Mouse (Mus musculus) lung, postnatal 0 days (tissue): ENCODE results near the gene Rab5if. TPM values are rescaled to one million over a fixed set of nuclear protein-coding genes. Genes with fewer than 3 reads are reported as not detected.
"Not testable (repeated sequence)": the region's sequence is repeated elsewhere in the genome, so short reads cannot be mapped to it uniquely, and the experiment has no call there.

Source experiments
- ATAC-seq: fragments of 200-750 bp; cut with Nextera tagmentation; 2 replicates; pipeline ENCODE4 v1.8.0; 2017; ENCODE audit warnings: moderate library complexity
- DNase-seq: peaks from one replicate; pipeline ENCODE4 v3.0.0-alpha.2; 2016; ENCODE audit warnings: low spot score
- H3K27ac ChIP-seq: fragments of 300-500 bp; sonication (generic); 2 replicates; pipeline ENCODE4 v1.5.1; 2014; ENCODE audit warnings: antibody characterized with exemption, mild to moderate bottlenecking, low read length, mixed read lengths
- H3K27me3 ChIP-seq: fragments of 300-500 bp; sonication (generic); replicated peaks from 2 replicates; pipeline ENCODE4 v1.6.1; 2014; ENCODE audit warnings: low read length, mixed read lengths; ENCODE audit not compliant: insufficient read depth
- H3K36me3 ChIP-seq: fragments of 300-500 bp; sonication (generic); 2 replicates; pipeline ENCODE4 v1.6.1; 2014; ENCODE audit warnings: low read length, mixed read lengths; ENCODE audit not compliant: insufficient read depth
- H3K4me1 ChIP-seq: fragments of 300-500 bp; sonication (generic); 2 replicates; pipeline ENCODE4 v1.6.1; 2014; ENCODE audit warnings: antibody characterized with exemption, low read depth, low read length, mixed read lengths; ENCODE audit not compliant: insufficient read depth
- H3K4me2 ChIP-seq: fragments of 300-500 bp; sonication (generic); replicated peaks from 2 replicates; pipeline ENCODE4 v1.6.1; 2014; ENCODE audit warnings: low read depth, mild to moderate bottlenecking, low read length, moderate library complexity, mixed read lengths
- H3K4me3 ChIP-seq: fragments of 300-500 bp; sonication (generic); 2 replicates; pipeline ENCODE4 v1.5.1; 2014; ENCODE audit warnings: low read depth, low read length
- H3K9ac ChIP-seq: fragments of 300-500 bp; sonication (generic); replicated peaks from 2 replicates; pipeline ENCODE4 v1.6.1; 2014; ENCODE audit warnings: low read depth, mild to moderate bottlenecking
- H3K9me3 ChIP-seq: fragments of 300-500 bp; sonication (generic); 2 replicates; pipeline ENCODE4 v1.6.1; 2016; ENCODE audit warnings: low read length, mixed read lengths
- CTCF ChIP-seq: IDR thresholded peaks from 2 replicates; pipeline ENCODE4 v1.5.1; 2016; ENCODE audit warnings: antibody characterized with exemption, mild to moderate bottlenecking
- EP300 ChIP-seq: IDR thresholded peaks from 2 replicates; pipeline ENCODE4 v1.6.1; 2016; ENCODE audit warnings: antibody characterized with exemption, mild to moderate bottlenecking, control low read depth
- WGBS: fragments of 180-500 bp; shearing (Covaris S2); extraction: QIAGEN DNeasy Blood & Tissue Kit; methylation state at CpG from one replicate; pipeline ENCODE4 v1.1.7; 2014; 5-methylcytosine and 5-hydroxymethylcytosine counted together
- polyA plus RNA-seq: library from polyadenylated mRNA; unstranded; fragments of >200 nt; fragmentation: Nextera tagmentation; extraction: Ambion mirVana; gene quantifications from 2 replicates; pipeline ENCODE4 v1.2.1, GENCODE M21; 2015

Rab5if gene
- polyA plus RNA-seq, result 271 and 290 TPM in 2 replicates

- ATAC-seq (peak; percentile 95), DNase-seq (peak; percentile 99)
- TF ChIP-seq CTCF (peak; percentile 91), EP300 (no peak)
- Histone ChIP-seq H3K4me3 (peak within 1 kb of the TSS; percentile 87), H3K27ac (peak within 1 kb of the TSS; percentile 97), H3K27me3 (no peaks in the 10 kb centered on the region), H3K9me3 (no peaks in the 10 kb centered on the region), H3K36me3 (0 out of 2 replicates have a peak, but pooled peaks cover 5% of the 10 kb centered on the region), H3K9ac (peak within 1 kb of the TSS; percentile 90), H3K4me1 (peaks cover 11% of the 10 kb centered on the region; the same call in 1 of the 2 replicates), H3K4me2 (peak within 1 kb of the TSS; percentile 69)
- under 1% methylated on average over 68 of the region's 98 CpGs for WGBS
These were observed at the start of gene Rab5if for GRCm38 (mm10) chr2:156862772-156863486. Gene Rab5if (plus strand): TSS chr2:156863128.

DNA sequence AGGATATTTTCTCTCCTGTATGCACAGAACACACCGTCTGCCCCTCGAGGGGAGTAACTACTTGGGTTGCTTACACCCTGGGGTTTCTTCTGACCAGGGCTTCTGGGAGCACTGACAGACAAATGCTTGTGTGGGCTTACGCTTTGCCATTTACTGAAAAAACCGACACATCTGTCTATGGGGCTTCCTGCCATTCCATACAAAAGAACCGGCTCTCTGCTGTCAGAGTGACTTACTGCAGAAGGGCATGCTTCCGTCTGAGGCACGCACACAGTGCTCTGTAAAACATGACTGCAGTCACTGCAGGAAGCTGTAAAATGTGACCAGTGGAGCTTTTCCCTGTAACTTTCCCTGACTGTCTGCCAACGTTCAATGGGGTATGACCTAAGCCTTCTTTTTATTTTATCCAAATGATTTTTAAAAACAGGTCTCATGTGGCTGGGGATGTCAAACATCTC lies 48.6 kb upstream of the Rab5if start:
- no peaks in the 10 kb centered on the region for H3K36me3 ChIP-seq
- H3K9me3 ChIP-seq, result no peaks in the 10 kb centered on the region
- no peak for TF ChIP-seq CTCF
- TF ChIP-seq EP300, result no peak; the same call in 1 of the 2 replicates
- no peak overlapping the region for H3K4me2 ChIP-seq
- H3K4me1 ChIP-seq, result peaks cover 9% of the 10 kb centered on the region; the same call in 1 of the 2 replicates
- H3K27ac ChIP-seq, result peak overlapping the region; percentile 40
- peak; percentile 63 for DNase-seq
- no peaks in the 10 kb centered on the region for H3K27me3 ChIP-seq
- ATAC-seq, result peak; percentile 63
- H3K4me3 ChIP-seq, result no peak overlapping the region
- WGBS, result 6% methylated on average over 8 of the region's 8 CpGs
- no peak overlapping the region for H3K9ac ChIP-seq

DNA sequence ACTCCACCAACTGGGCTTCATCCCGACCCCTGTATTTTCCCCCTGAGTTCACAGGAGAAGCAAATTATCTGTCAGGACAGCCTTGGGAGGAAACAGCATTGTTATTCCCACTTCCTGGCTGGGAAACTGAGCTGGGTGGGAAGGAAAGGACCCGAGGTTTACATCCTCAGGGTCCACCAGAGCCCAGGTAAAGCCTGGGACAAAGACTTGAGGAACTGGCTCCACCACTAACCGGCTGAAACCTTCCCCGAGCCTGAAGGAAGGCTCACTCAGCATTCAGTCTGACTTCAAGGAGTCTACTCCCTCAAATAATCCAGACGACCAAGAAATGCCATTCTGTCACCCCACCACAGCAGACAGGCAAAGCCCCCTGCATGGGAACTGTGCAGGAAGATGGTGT lies 48.0 kb upstream of the Rab5if start:
- Histone ChIP-seq H3K4me3 (no peak overlapping the region), H3K9ac (no peak overlapping the region), H3K27ac (peak overlapping the region; percentile 40), H3K27me3 (no peaks in the 10 kb centered on the region), H3K9me3 (no peaks in the 10 kb centered on the region), H3K4me1 (peaks cover 9% of the 10 kb centered on the region; the same call in 1 of the 2 replicates), H3K4me2 (no peak overlapping the region), H3K36me3 (no peaks in the 10 kb centered on the region)
- ATAC-seq (peak; percentile 46; the same call in 1 of the 2 replicates), DNase-seq (no peak)
- WGBS, result 15% methylated on average over 5 of the region's 5 CpGs
- no peak for TF ChIP-seq EP300
- no peak for TF ChIP-seq CTCF

DNA sequence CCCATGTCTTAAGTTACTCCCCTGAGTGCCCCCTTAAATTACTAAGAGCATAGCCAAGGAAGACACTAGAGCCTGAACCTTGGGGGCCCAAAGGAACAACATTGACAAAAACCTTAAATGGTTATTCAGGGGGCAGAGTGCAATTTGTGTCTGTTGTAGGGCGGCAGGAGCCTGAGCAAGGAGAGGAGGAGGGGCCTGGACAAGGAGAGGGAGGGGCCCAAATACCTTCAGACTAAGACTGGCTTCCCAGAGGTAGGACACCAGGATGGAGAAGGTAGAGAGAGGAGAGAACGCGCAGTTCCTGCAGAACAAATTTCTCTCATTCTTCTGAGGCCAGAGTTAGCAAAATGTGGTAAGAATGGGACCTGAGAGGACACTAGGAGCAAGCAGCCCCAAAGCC lies 47.5 kb upstream of the Rab5if start:
- no peak overlapping the region for H3K4me3 ChIP-seq
- H3K27ac ChIP-seq, result 0 out of 2 replicates have a peak overlapping the region, but pooled peaks have one; percentile 40
- WGBS, result 56% methylated on average over 3 of the region's 3 CpGs
- no peaks in the 10 kb centered on the region for H3K36me3 ChIP-seq
- H3K27me3 ChIP-seq, result no peaks in the 10 kb centered on the region
- no peak for TF ChIP-seq EP300
- TF ChIP-seq CTCF, result no peak
- ATAC-seq (no peak), DNase-seq (no peak)
- no peak overlapping the region for H3K4me2 ChIP-seq
- H3K9me3 ChIP-seq, result no peaks in the 10 kb centered on the region
- peaks cover 9% of the 10 kb centered on the region; the same call in 1 of the 2 replicates for H3K4me1 ChIP-seq
- H3K9ac ChIP-seq, result no peak overlapping the region

- H3K27ac ChIP-seq, result no peak overlapping the region
- H3K27me3 ChIP-seq, result no peaks in the 10 kb centered on the region
- H3K36me3 ChIP-seq, result no peaks in the 10 kb centered on the region
- TF ChIP-seq CTCF (no peak), EP300 (no peak)
- peaks cover 9% of the 10 kb centered on the region; the same call in 1 of the 2 replicates for H3K4me1 ChIP-seq
- H3K4me2 ChIP-seq, result no peak overlapping the region
- ATAC-seq (peak; percentile 58), DNase-seq (peak; percentile 43)
- WGBS, result 38% methylated on average over 1 of the region's 1 CpGs
- H3K4me3 ChIP-seq, result no peak overlapping the region
- H3K9me3 ChIP-seq, result no peaks in the 10 kb centered on the region
- no peak overlapping the region for H3K9ac ChIP-seq
These were observed 46.8 kb upstream of the Rab5if start for GRCm38 (mm10) chr2:156816116-156816515.

DNA sequence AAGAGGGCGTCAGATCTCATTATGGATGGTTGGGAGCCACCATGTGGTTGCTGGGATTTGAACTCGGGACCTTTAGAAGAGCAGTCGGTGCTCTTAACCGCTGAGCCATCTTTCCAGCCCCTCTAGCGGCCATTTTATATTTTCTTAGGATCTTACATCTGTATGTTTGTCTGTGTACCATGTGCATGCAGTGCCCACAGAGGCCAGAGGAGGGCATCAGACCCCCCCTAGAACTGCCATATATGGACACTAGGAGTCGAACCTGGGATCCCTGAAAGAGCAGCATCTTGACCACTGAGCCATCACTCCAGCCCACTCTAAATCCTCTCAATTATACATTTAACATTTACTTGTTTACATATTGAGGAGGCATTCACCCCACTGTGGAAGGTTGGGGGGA lies 37.8 kb upstream of the Rab5if start:
- H3K36me3 ChIP-seq, result not testable (repeated sequence)
- WGBS, result 87% methylated on average over 6 of the region's 6 CpGs

More for the DNA sequence above, 37.8 kb upstream of the Rab5if start:
- H3K4me1 ChIP-seq, DNase-seq, H3K9me3 ChIP-seq, ATAC-seq, H3K9ac ChIP-seq, H3K4me3 ChIP-seq, H3K27me3 ChIP-seq, H3K27ac ChIP-seq, H3K4me2 ChIP-seq: not testable (repeated sequence)
- TF ChIP-seq CTCF, result peak; percentile 35
